ENCODE assay signal across 11 mouse cellular contexts in genomic region chr2:131650611-131651153, GRCm38 (mm10).
"Had no signal": no experiment of that assay in that cellular context is flagged by ENCODE, and none has a peak within 500 bp of the region (broad histone marks: within the 10 kb centered on the region; RNA-seq: fewer than 3 reads in every experiment).

No protein-coding gene starts in this region.

- DNase-seq: kidney, postnatal 10 days; kidney, postnatal 4 days; layer of hippocampus, postnatal 36 days; lung, adult 2 months; lung, postnatal 36 days; thymus, postnatal 4 days had no signal

- H3K4me3 ChIP-seq: limb, embryonic 10.5 days; liver, embryonic 15.5 days; midbrain, embryonic 13.5 days; neural tube, embryonic 15.5 days had no signal

- H3K4me2 ChIP-seq: liver, embryonic 11.5 days; liver, embryonic 15.5 days; midbrain, embryonic 13.5 days; neural tube, embryonic 15.5 days had no signal

- H3K36me3 ChIP-seq: limb, embryonic 10.5 days; liver, embryonic 15.5 days; midbrain, embryonic 13.5 days; neural tube, embryonic 15.5 days had no signal

- H3K27me3 ChIP-seq: liver, embryonic 15.5 days; midbrain, embryonic 13.5 days; neural tube, embryonic 15.5 days had no signal
